Mouse (Mus musculus): ENCODE results near the gene Lax1. TPM values are rescaled to one million over a fixed set of nuclear protein-coding genes. Genes with fewer than 3 reads are reported as not detected.
"Not testable (repeated sequence)": the region's sequence is repeated elsewhere in the genome, so short reads cannot be mapped to it uniquely, and the experiment has no call there.

Gene Lax1
- polyA plus RNA-seq (2012; rRNA removed): 1.1 and 1.7 TPM in 2 replicates

GRCm38 (mm10) chr1:133689897-133690296, at the start of gene Lax1:
TSS of gene Lax1 (minus strand) at chr1:133690108.
- no peak for DNase-seq (ENCODE audit: low read depth)

- DNase-seq (ENCODE audit: low read depth): no peak
Observed at GRCm38 (mm10) chr1:133736664-133737063, 46.8 kb upstream of the Lax1 start.

- DNase-seq (ENCODE audit: low read depth): no peak
Observed at GRCm38 (mm10) chr1:133735995-133736652, 46.2 kb upstream of the Lax1 start.

GRCm38 (mm10) chr1:133732814-133733213, 42.9 kb upstream of the Lax1 start:
- DNase-seq (ENCODE audit: low read depth): no peak

GRCm38 (mm10) chr1:133728339-133728738, 38.4 kb upstream of the Lax1 start:
- no peak for DNase-seq (ENCODE audit: low read depth)

- DNase-seq (ENCODE audit: low read depth): no peak
Observed at GRCm38 (mm10) chr1:133720342-133720741, 30.4 kb upstream of the Lax1 start.

- no peak for DNase-seq (ENCODE audit: low read depth)
Observed at GRCm38 (mm10) chr1:133718786-133719185, 28.9 kb upstream of the Lax1 start.

- no peak for DNase-seq (ENCODE audit: low read depth)
Observed at GRCm38 (mm10) chr1:133718296-133718695, 28.4 kb upstream of the Lax1 start.

GRCm38 (mm10) chr1:133716464-133716863, 26.6 kb upstream of the Lax1 start:
- DNase-seq (ENCODE audit: low read depth): no peak

GRCm38 (mm10) chr1:133715191-133715590, 25.3 kb upstream of the Lax1 start:
- no peak for DNase-seq (ENCODE audit: low read depth)

GRCm38 (mm10) chr1:133713009-133713370, 23.1 kb upstream of the Lax1 start:
- no peak for DNase-seq (ENCODE audit: low read depth)

GRCm38 (mm10) chr1:133712288-133713008, 22.5 kb upstream of the Lax1 start:
- DNase-seq (ENCODE audit: low read depth): no peak

GRCm38 (mm10) chr1:133711376-133711775, 21.5 kb upstream of the Lax1 start:
- no peak for DNase-seq (ENCODE audit: low read depth)

GRCm38 (mm10) chr1:133710895-133711294, 21.0 kb upstream of the Lax1 start:
- no peak for DNase-seq (ENCODE audit: low read depth)

- DNase-seq (ENCODE audit: low read depth): no peak
Observed at GRCm38 (mm10) chr1:133709292-133709691, 19.4 kb upstream of the Lax1 start.

GRCm38 (mm10) chr1:133701824-133702223, 11.9 kb upstream of the Lax1 start:
- not testable (repeated sequence) for DNase-seq (ENCODE audit: low read depth)

GRCm38 (mm10) chr1:133697935-133698620, 8.2 kb upstream of the Lax1 start:
- DNase-seq (ENCODE audit: low read depth): no peak

GRCm38 (mm10) chr1:133695901-133696300, 6.0 kb upstream of the Lax1 start:
- peak; percentile 61 for DNase-seq (ENCODE audit: low read depth)

GRCm38 (mm10) chr1:133694876-133695275, 5.0 kb upstream of the Lax1 start:
- DNase-seq (ENCODE audit: low read depth): no peak

- no peak for DNase-seq (ENCODE audit: low read depth)
Observed at GRCm38 (mm10) chr1:133694301-133694700, 4.4 kb upstream of the Lax1 start.

GRCm38 (mm10) chr1:133693536-133694114, 3.7 kb upstream of the Lax1 start:
- DNase-seq (ENCODE audit: low read depth): no peak

- no peak for DNase-seq (ENCODE audit: low read depth)
Observed at GRCm38 (mm10) chr1:133692195-133692594, 2.3 kb upstream of the Lax1 start.

Measured in gonadal fat pad, adult 2 months (tissue).